Mouse (Mus musculus) cortical plate, adult 2 months (tissue): ENCODE results near the gene Grhl3. TPM values are rescaled to one million over a fixed set of nuclear protein-coding genes. Genes with fewer than 3 reads are reported as not detected.

Experiments used
- H3K27ac ChIP-seq: fragments of 200-500 bp; 2 replicates; pipeline ENCODE4 v1.5.1; 2012; ENCODE audit warnings: low read length, control low read depth, inconsistent platforms; ENCODE audit not compliant: insufficient read depth
- H3K4me1 ChIP-seq: fragments of 200-500 bp; 2 replicates; pipeline ENCODE4 v1.6.1; 2011; ENCODE audit warnings: low read length; ENCODE audit not compliant: control insufficient read depth, insufficient read depth
- H3K4me3 ChIP-seq: fragments of 200-500 bp; 2 replicates; pipeline ENCODE4 v1.5.1; 2011; ENCODE audit warnings: mild to moderate bottlenecking, low read length, control low read depth; ENCODE audit not compliant: insufficient read depth
- CTCF ChIP-seq: fragments of 200-500 bp; IDR thresholded peaks from 2 replicates; pipeline ENCODE4 v1.5.1; 2011; ENCODE audit warnings: mild to moderate bottlenecking, control low read depth, low read length; ENCODE audit not compliant: insufficient read depth; ENCODE audit errors: extremely low read depth
- POLR2A ChIP-seq: fragments of 200-500 bp; IDR thresholded peaks from 2 replicates; pipeline ENCODE4 v1.6.1; 2011; ENCODE audit warnings: mild to moderate bottlenecking, low read length, control low read depth; ENCODE audit not compliant: insufficient read depth; ENCODE audit errors: extremely low read depth
- polyA plus RNA-seq: library from polyadenylated mRNA; depleted of rRNA; stranded (reverse); fragments of >200 nt; gene quantifications from 2 replicates; pipeline ENCODE4 v1.2.3, GENCODE M21; 2012

The Grhl3 gene
- polyA plus RNA-seq, 1 experiment = 0.77 TPM

DNA sequence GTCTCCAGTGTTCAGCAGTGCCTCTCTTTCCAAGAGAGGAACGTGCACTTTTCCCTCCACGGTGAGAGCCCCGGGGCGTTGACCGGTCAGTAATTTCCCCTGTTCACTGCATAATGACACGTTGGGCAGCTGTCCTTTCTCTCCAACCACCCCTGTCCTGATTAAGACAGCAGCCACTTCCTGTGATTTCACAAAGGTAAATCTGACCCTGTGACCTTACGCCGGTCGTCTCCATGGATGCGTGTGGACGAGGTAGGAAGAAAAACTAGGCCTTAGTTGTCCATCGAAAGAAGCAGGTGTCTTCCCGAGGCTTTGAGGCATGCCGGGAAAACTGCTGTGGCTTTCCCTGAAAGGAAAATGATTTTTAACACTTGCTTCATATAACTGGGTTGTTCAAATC, 58.5 kb downstream of the Grhl3 start:
- no peak overlapping the region for H3K4me3 ChIP-seq
- H3K27ac ChIP-seq = no peak overlapping the region
- no peaks in the 10 kb centered on the region for H3K4me1 ChIP-seq
- no peak for TF ChIP-seq CTCF
- no peak for TF ChIP-seq POLR2A

- TF ChIP-seq CTCF (no peak), POLR2A (no peak)
- no peaks in the 10 kb centered on the region for H3K4me1 ChIP-seq
- no peak overlapping the region for H3K4me3 ChIP-seq
- H3K27ac ChIP-seq = no peak overlapping the region
Measured at GRCm38 (mm10) chr4:135513865-135514264, 59.6 kb downstream of the Grhl3 start.

DNA sequence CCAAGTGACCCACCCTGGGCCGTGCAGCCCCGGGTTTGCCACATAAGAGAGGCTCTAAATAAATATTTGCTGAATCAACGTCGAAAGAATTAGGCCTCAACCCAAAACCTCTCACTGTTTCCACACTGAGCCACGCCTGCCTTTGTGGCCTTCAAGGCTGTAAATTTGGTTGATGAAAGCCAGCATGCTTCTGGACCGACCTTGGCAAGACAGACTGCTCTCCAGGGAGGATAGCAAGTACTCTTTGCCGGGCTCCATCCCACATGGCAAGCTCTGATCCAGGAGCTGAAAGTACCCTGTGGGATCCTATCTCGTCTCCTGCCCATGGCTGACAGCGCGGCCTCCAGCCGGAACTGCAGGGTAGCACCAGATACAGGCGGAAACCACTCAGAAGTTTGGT, 63.9 kb downstream of the Grhl3 start:
- Histone ChIP-seq H3K27ac (no peak overlapping the region), H3K4me1 (no peaks in the 10 kb centered on the region), H3K4me3 (no peak overlapping the region)
- TF ChIP-seq POLR2A = no peak
- TF ChIP-seq CTCF = no peak

- Histone ChIP-seq H3K4me1 (no peaks in the 10 kb centered on the region), H3K4me3 (no peak overlapping the region), H3K27ac (no peak overlapping the region)
- TF ChIP-seq CTCF (peak; percentile 89), POLR2A (no peak)
Measured at GRCm38 (mm10) chr4:135508419-135509039, 64.9 kb downstream of the Grhl3 start.

DNA sequence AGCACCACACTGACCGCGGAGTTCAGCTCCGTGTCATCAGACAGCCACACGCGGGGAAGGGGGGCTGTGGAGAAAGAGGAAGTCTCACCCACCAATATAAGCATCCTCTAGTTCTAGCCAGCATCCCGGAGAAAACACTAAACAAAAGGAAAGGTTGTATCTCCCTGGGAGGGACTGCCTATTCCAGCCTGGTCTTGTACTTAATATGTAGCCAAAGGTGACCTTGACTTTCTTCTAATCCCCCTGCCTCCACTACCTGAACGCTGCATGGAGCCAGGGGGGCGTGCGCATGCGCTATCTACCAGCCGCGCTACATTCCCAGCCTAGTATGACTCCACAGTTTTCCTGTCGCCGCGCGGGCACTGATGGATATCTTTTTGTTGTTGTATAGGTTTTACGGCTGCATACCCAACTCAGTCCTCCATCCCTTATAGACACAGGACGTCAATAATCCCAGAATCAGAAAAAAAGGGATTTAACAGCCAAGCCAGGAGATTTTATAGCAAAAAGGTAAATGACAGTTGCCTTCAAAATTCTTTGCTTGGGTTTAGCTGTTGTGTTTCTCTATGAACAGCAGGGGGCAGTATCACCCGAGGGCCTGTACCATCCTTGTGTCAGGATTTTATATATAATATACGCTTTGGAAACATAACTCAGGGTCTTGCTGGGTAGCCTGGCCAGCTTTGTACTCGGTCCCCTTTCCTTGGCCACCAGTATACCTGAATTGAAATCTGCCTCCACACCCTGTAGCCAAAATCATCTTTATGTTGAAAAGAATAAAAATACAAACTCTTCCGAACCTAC, 65.7 kb downstream of the Grhl3 start:
- no peak overlapping the region for H3K27ac ChIP-seq
- TF ChIP-seq POLR2A = peak; percentile 57; the same call in 1 of the 2 replicates
- peak; percentile 54 for TF ChIP-seq CTCF

GRCm38 (mm10) chr4:135505794-135506193, 67.6 kb downstream of the Grhl3 start:
- H3K4me3 ChIP-seq = no peak overlapping the region
- TF ChIP-seq CTCF (no peak), POLR2A (no peak)
- no peaks in the 10 kb centered on the region for H3K4me1 ChIP-seq
- H3K27ac ChIP-seq = no peak overlapping the region

More for the DNA sequence above, 65.7 kb downstream of the Grhl3 start:
- Histone ChIP-seq H3K4me3 (peak overlapping the region; percentile 12; the same call in 1 of the 2 replicates), H3K4me1 (no peaks in the 10 kb centered on the region)

DNA sequence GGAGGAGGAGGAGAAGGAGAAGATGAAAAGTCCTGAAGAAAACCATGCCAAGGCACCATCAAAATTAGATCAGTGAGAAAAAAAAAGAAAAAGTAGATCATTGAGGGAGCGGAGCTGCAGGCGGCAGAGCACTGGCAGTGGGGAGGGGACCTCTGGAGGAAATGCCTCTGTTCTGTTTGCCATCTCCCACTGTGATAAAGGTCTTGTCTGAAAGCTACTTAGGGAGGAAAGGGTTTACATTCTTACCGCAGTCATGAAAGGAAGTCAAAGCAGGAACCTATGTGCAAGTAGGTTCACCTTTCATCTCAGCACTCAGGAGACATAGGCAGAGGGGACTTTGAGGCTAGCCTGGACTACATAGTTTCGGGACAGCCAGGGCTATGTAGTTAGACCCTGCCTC, 71.8 kb downstream of the Grhl3 start:
- Histone ChIP-seq H3K27ac (no peak overlapping the region), H3K4me1 (no peaks in the 10 kb centered on the region), H3K4me3 (no peak overlapping the region)
- TF ChIP-seq POLR2A = no peak
- TF ChIP-seq CTCF = no peak

DNA sequence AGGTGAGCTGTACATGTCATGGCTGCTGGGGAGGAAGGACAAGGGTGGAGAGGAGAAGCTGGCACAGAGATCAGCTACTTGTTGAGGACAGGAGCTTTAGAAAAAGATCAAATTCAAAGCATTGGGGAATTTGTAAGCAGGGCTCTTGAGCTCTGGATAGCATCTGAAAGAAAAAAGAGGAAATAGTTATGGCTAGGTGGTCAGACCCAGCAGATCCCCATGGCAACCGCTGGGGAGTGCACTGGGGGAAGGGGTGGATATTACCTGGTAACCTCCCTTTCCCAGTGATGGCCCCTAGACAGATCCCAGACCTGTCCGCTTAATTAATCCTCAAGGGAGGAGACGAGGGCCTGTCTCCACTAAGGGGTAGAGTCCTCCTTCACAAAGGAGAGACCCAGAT, 73.6 kb downstream of the Grhl3 start:
- TF ChIP-seq CTCF = no peak
- no peak for TF ChIP-seq POLR2A
- no peaks in the 10 kb centered on the region for H3K4me1 ChIP-seq
- H3K27ac ChIP-seq = no peak overlapping the region
- H3K4me3 ChIP-seq = no peak overlapping the region

- H3K4me1 ChIP-seq = no peaks in the 10 kb centered on the region
- H3K4me3 ChIP-seq = no peak overlapping the region
- TF ChIP-seq POLR2A = no peak
- no peak for TF ChIP-seq CTCF
- no peak overlapping the region for H3K27ac ChIP-seq
Measured at GRCm38 (mm10) chr4:135498136-135498535, 75.3 kb downstream of the Grhl3 start.

GRCm38 (mm10) chr4:135495810-135496209, 77.6 kb downstream of the Grhl3 start:
- H3K27ac ChIP-seq = no peak overlapping the region
- TF ChIP-seq POLR2A (no peak), CTCF (no peak)
- H3K4me3 ChIP-seq = peak overlapping the region; percentile 46; the same call in 1 of the 2 replicates
- no peaks in the 10 kb centered on the region for H3K4me1 ChIP-seq
